Mouse (Mus musculus) adrenal gland, postnatal 10 days (tissue): ENCODE results near the gene Ormdl3. TPM values are rescaled to one million over a fixed set of nuclear protein-coding genes. Genes with fewer than 3 reads are reported as not detected.
"Not testable (repeated sequence)": the region's sequence is repeated elsewhere in the genome, so short reads cannot be mapped to it uniquely, and the experiment has no call there.

Experiments used
- DNase-seq: peaks from one replicate; pipeline ENCODE4 v3.0.0; 2021; ENCODE audit warnings: mixed read lengths
- long read RNA-seq, 2 experiments: library from polyadenylated mRNA; stranded (forward); transcript quantifications; one replicate each; pipeline ENCODE4 v2.0.0; 2021
- total RNA-seq, 2 experiments: library from RNA; stranded (reverse); gene quantifications; 2 replicates each; pipeline ENCODE4 v1.2.3; 2021

Ormdl3 gene
- 100 to 1,000 TPM; 135 to 143 TPM for total RNA-seq
- long read RNA-seq, experiment 1, transcript Ormdl3-201 (4 exons, 2,184 nt): major isoform, 381 of 490 reads
- long read RNA-seq, experiment 1, partial matches to known transcripts: 15 of 490 reads
- long read RNA-seq, experiment 1, other reads (novel, unspliced or antisense): 94 of 490 reads
- long read RNA-seq, experiment 2, transcript Ormdl3-201 (4 exons, 2,184 nt): major isoform, 51 of 62 reads
- long read RNA-seq, experiment 2, partial matches to known transcripts: 3 of 62 reads
- long read RNA-seq, experiment 2, other reads (novel, unspliced or antisense): 8 of 62 reads

DNA sequence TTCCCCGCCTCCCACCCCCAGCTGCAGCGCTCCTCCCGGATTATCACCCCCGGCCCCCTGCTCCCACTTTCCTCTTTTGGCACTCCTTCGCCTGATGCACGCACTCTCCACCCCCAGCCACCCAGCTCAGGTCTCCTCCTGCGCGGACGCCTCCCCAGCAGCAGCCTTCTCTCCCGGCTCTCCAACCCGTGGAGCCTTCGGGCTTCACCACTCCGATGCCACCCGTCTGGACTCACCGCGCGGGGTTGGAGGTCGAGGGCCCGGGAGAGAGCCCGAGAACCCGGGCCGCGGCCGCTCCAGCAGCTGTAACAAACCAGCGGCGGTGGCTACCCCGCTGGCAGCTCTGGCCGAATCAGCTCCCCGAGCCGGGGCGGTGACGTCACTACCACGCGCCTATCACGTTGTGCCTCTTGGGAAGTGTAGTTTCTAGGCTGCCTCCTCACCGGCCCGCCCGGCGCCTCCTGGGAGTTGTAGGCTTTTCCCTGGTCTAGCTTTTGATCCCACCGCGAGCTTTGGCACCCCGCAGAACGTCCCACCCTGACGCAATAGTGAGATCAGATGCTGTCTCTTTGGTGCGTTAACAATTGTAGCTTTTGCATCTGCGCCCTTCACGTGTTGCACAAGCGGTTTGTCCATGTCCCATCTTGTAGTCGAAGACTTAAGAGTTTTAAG lies at the start of gene Ormdl3:
Gene Ormdl3 (minus strand): TSS at position 477 of the 672 bp plus-strand sequence.
- peak; percentile 99 for DNase-seq

- peak; percentile 46 for DNase-seq
Measured at GRCm38 (mm10) chr11:98635312-98635970, 48.3 kb upstream of the Ormdl3 start.

- DNase-seq: no peak
Measured at GRCm38 (mm10) chr11:98630646-98631045, 43.5 kb upstream of the Ormdl3 start.

DNA sequence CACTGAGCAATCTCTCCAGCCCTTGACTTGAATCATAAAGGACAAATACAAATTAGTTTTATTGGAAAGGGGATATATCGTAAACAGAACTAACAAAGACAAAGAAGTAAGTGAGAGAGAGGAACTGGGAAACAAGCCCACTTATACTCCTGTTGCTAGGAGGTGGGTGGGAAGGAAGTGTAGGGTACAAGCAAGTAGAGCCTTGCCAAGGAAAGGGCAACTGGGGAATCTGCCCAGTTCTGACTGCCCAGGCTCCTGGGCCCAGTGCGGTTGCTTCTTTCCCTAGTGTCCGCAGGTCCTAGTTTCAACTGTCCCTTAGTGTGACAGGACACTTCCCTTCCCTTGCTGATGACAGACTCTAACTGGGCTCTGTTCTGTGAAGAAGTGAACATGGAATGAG lies 41.5 kb upstream of the Ormdl3 start:
- DNase-seq: no peak

DNA sequence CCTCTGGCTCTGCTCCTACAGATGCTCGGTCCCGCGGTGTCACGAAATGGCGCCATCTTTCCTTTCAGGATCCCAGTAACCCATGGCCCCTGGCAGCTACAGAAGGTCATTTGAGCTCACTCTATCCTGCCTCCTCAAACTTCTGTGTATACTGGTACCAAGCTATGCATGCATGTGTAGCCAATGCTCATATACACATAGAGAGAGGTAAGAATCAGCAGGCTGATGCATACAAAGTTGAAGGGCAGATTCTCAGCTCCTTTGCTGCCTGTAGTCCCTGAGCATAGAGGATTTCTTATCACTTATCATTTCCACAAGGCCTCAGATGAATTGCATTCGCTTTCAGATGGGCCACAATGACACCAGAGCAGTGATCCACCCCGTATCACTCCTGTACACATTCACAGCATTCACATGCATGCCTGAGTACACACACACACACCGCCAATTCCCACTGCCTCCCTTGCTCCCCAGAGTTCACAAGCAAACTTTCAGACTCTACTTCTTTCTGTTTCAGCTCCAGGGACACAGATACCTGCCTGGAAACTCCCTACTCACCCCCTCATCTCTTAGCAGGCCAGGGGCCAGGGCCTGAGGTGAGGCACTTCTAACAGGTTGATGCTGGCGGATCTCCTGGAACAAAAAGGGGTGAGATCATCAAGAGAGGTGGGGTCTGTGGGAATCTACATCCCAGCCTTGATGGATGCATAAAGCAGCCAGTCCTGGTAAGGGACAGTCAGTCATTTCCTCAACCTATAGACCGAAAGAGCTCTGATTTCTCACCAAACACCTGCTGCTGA lies 38.6 kb upstream of the Ormdl3 start, which contains the start of the genes Gm12355 and Gsdma3:
Gene Gm12355 (minus strand): TSS at position 51 of the 800 bp plus-strand sequence.
Gene Gsdma3 (plus strand): TSS at position 750 of the 800 bp plus-strand sequence.
- no peak for DNase-seq

- not testable (repeated sequence) for DNase-seq
Measured at GRCm38 (mm10) chr11:98624381-98624780, 37.2 kb upstream of the Ormdl3 start.

- not testable (repeated sequence) for DNase-seq
Measured at GRCm38 (mm10) chr11:98623981-98624380, 36.8 kb upstream of the Ormdl3 start.

- no peak for DNase-seq
Measured at GRCm38 (mm10) chr11:98620791-98621190, 33.6 kb upstream of the Ormdl3 start.

DNA sequence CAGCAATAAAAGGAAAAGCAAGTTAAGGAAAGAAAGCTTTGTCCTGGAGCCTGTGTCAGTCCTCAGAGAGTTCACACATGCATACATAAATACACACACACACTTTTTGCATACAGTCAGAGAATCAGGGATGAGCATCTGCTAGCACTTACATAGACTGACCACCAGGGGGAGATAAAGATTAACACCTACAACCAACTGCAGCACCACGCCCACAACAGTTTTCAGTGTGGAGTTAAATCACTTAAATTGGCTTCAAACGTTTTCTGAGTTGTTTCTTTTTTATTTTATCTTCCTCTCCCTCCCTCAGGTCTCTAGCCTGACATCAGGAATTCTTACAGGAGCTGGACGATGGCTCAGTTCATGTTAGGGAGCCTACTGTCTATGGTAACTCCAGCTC lies 19.6 kb upstream of the Ormdl3 start:
- no peak for DNase-seq

- DNase-seq: not testable (repeated sequence)
Measured at GRCm38 (mm10) chr11:98604911-98605310, 17.7 kb upstream of the Ormdl3 start.

- DNase-seq: no peak
Measured at GRCm38 (mm10) chr11:98603953-98604352, 16.8 kb upstream of the Ormdl3 start.

GRCm38 (mm10) chr11:98602090-98602690 lies 15.0 kb upstream of the Ormdl3 start:
- no peak for DNase-seq

DNA sequence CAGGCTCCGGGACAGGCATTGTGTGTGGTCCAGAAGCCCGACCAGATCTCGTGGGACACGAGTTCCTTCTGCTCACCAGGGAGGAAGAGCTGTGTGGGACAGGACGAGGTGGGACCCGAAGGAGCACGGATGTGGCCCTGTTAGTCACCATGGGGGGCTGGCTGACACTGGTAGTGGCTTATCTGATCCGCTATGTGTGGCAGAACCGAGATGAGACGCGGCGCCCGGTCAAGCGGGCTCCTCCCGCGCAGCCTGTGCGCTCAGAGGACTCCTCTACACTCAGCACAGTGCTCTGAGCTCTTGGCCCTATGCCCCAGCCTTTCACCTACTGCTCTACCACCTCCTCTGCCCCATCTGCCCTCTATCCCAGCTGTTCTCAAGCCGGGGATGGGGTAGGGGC lies 12.1 kb upstream of the Ormdl3 start:
- no peak for DNase-seq

DNA sequence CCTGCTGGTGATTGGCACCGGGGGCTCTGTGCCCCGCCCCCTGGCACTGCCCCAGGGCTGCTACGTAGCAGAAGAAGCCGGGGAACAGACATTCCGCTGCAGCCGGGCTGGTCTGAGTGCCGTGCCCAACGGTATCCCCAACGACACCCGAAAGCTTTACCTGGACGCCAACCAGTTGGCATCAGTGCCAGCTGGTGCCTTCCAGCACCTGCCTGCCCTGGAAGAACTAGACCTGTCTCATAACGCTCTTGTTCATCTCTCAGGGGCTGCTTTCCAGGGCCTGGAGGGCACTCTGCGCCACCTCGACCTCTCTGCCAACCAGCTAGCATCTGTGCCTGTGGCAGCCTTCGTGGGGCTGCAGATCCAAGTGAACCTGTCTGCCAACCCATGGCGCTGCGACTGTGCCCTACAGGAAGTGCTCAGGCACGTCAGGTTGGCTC lies 11.7 kb upstream of the Ormdl3 start:
- DNase-seq: no peak

- DNase-seq: no peak
Measured at GRCm38 (mm10) chr11:98597991-98598390, 10.8 kb upstream of the Ormdl3 start, which contains the start of gene Lrrc3c. Gene Lrrc3c, plus strand, starts transcription at chr11:98598291.

GRCm38 (mm10) chr11:98597363-98597762 lies 10.2 kb upstream of the Ormdl3 start:
- DNase-seq: peak; percentile 82

DNA sequence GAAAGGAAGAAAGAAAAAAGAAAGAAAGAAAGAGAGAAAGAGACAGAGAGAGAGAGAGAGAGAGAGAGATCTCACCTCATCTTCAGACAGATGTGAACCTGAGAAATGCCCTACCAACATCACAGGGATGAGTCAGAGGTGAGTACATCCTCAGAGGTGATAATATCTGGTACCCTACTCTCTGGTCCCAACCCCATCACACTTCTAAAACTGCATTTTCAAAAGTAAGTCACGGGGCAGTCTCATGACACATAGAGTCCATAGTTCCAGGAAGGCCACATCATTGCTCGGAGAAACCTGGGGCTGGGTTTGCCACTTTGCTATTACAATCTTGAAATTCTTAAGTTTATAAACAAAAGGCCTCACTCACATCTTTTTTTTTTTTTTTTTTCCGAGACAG lies 8.8 kb upstream of the Ormdl3 start:
- no peak for DNase-seq

GRCm38 (mm10) chr11:98595473-98595872 lies 8.3 kb upstream of the Ormdl3 start:
- no peak for DNase-seq

DNA sequence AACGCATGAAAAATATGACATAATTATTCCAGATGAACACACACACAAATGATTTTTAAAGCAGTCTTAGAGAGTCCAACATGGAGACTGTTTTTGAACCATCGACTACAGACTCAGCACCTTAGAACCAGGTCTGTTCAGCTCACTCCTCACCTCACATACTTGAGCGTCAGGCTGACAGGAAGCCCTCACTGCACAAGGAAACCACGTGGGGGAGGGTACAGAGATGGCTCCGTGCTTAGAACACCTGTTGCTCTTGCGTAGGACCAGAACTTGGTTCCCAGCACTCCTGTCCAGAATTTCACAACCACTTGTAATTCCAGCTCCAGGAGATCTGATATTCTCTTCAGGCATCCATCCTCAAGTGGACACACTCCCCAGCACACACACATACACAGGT lies 7.9 kb upstream of the Ormdl3 start:
- no peak for DNase-seq

DNA sequence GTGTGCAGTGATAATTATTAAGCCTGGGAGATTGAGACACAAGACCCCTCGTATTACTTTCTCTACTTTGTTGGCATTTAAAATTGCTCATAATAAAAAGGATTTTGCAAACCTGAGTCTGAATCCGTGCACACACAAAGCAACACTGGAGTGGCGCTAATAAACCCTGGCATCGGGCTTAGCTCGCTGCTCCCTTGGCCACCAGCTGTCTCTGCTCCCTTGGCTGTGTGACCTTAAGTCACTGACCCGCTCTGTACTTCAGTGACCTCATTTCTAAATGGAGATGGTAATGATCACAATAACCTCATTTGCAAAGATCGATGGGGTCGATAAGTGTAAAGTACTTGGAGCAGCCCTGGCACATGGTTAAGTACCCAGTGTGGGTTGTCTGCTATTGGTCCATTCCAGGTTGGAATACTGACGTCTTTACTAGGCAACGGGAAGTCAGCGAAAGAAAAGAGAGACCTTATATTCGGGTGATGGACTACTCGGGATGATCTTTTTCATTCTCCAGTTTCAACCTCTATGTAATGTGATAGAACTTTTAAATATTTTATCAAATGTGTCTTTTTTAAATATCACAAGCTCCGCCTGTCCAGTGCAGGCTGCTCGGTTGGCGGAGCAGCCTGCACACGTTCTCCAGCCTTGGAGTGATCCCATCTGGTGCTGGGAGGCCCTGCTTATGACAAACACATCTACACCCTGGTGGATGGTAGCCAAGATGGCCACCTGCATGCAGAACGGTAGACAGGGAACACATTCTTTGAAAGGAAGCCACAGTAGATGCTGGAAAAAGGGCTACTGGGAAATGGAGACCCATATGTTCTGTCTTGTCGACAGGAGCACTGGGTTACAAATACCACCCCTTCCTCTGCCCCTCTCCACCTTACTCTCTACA lies 3.6 kb upstream of the Ormdl3 start:
- no peak for DNase-seq

- no peak for DNase-seq
Measured at GRCm38 (mm10) chr11:98589306-98589705, 2.1 kb upstream of the Ormdl3 start.
